Mouse (Mus musculus): ENCODE data around the gene Tmem161a. TPM values are rescaled to one million over a fixed set of nuclear protein-coding genes. Genes with fewer than 3 reads are reported as not detected.

Tmem161a gene
- polyA plus RNA-seq, 1 experiment from 2014 or later = 62.0 TPM

- Histone ChIP-seq H3K27me3 (replicated peaks) (no peaks in the 10 kb centered on the region), H3K4me3 (no peak overlapping the region), H3K9me3 (no peaks in the 10 kb centered on the region), H3K9ac (no peak overlapping the region), H3K4me2 (no peak overlapping the region), H3K4me1 (no peaks in the 10 kb centered on the region), H3K36me3 (replicated peaks) (no peaks in the 10 kb centered on the region; the same call in 1 of the 2 replicates), H3K27ac (no peak overlapping the region)
- no peak for ATAC-seq (replicated peaks)
- 80% methylated on average over 3 of the region's 3 CpGs for WGBS
These were observed 22.0 kb downstream of the Tmem161a start for GRCm38 (mm10) chr8:70194191-70194590.

- H3K27me3 ChIP-seq (replicated peaks) = no peaks in the 10 kb centered on the region
- no peak overlapping the region for H3K9ac ChIP-seq
- no peaks in the 10 kb centered on the region for H3K9me3 ChIP-seq
- no peaks in the 10 kb centered on the region; the same call in 1 of the 2 replicates for H3K36me3 ChIP-seq (replicated peaks)
- H3K4me1 ChIP-seq = no peaks in the 10 kb centered on the region
- no peak overlapping the region for H3K4me3 ChIP-seq
- WGBS = 77% methylated on average over 2 of the region's 2 CpGs
- no peak for ATAC-seq (replicated peaks)
- no peak overlapping the region for H3K27ac ChIP-seq
- no peak overlapping the region for H3K4me2 ChIP-seq
These were observed 23.6 kb downstream of the Tmem161a start for GRCm38 (mm10) chr8:70195762-70196161.

DNA sequence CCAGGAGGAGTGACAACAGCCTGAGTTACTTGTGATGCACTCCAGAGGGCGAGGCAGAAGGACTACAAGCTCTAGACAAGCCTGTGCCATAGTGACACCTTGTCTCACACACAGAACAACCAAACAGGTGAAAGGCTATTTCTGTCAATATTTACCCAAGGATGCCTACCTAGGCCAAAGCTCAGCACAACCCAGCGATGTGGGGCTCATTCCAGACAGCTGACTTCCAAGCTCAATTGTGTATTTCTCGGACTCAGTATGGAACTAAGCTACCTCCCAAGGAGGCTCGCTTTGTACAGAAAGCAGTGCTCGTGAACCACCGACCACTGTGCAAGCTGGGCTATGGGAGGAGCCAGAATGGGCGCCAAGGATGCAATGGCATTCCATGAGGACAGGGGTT is 25.4 kb downstream of the Tmem161a start:
- WGBS = 37% methylated on average over 7 of the region's 7 CpGs
- H3K36me3 ChIP-seq (replicated peaks) = no peaks in the 10 kb centered on the region
- H3K9me3 ChIP-seq = no peaks in the 10 kb centered on the region

GRCm38 (mm10) chr8:70200098-70200681 is 28.0 kb downstream of the Tmem161a start:
- Histone ChIP-seq H3K36me3 (replicated peaks) (no peaks in the 10 kb centered on the region), H3K9ac (no peak overlapping the region), H3K4me3 (no peak overlapping the region), H3K4me1 (no peaks in the 10 kb centered on the region), H3K27ac (no peak overlapping the region), H3K9me3 (no peaks in the 10 kb centered on the region), H3K4me2 (no peak overlapping the region), H3K27me3 (replicated peaks) (no peaks in the 10 kb centered on the region)
- WGBS = 76% methylated on average over 5 of the region's 5 CpGs
- ATAC-seq (replicated peaks) = 0 out of 2 replicates have a peak, but pooled peaks have one; percentile 32

More for the DNA sequence above, 25.4 kb downstream of the Tmem161a start:
- no peak overlapping the region for H3K4me3 ChIP-seq
- no peak overlapping the region for H3K4me2 ChIP-seq
- H3K27me3 ChIP-seq (replicated peaks) = no peaks in the 10 kb centered on the region
- ATAC-seq (replicated peaks) = no peak
- no peaks in the 10 kb centered on the region for H3K4me1 ChIP-seq
- H3K27ac ChIP-seq = no peak overlapping the region
- H3K9ac ChIP-seq = no peak overlapping the region

- Histone ChIP-seq H3K4me1 (no peaks in the 10 kb centered on the region), H3K27me3 (replicated peaks) (no peaks in the 10 kb centered on the region), H3K36me3 (replicated peaks) (no peaks in the 10 kb centered on the region), H3K4me3 (no peak overlapping the region), H3K27ac (no peak overlapping the region), H3K4me2 (no peak overlapping the region), H3K9me3 (no peaks in the 10 kb centered on the region), H3K9ac (no peak overlapping the region)
- 88% methylated on average over 3 of the region's 3 CpGs for WGBS
- ATAC-seq (replicated peaks) = no peak
These were observed 29.3 kb downstream of the Tmem161a start for GRCm38 (mm10) chr8:70201417-70201816.

DNA sequence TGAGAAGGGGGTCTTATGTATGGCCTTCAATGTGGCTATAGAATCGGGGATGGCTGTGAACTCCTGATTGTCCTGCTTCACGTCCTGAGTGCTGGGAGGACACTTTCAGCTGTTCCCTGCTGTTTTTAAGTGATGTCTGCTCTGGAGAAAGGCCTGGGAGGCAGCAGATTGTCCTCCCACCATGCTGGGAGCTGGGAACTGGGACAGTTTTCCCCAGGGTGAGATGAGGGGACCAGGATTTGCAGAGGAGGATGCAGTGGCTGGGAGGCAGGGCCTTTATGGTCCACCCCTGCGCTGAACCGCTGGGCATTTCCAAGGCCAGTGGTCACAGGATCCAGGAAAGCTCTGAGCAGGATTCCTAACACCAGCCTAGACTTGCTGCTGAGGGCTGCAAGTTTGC is 30.9 kb downstream of the Tmem161a start:
- Histone ChIP-seq H3K36me3 (replicated peaks) (no peaks in the 10 kb centered on the region), H3K4me2 (no peak overlapping the region), H3K27me3 (replicated peaks) (no peaks in the 10 kb centered on the region), H3K9me3 (no peaks in the 10 kb centered on the region), H3K4me3 (no peak overlapping the region), H3K9ac (no peak overlapping the region), H3K4me1 (no peaks in the 10 kb centered on the region), H3K27ac (no peak overlapping the region)
- 69% methylated on average over 4 of the region's 4 CpGs for WGBS
- ATAC-seq (replicated peaks) = no peak

DNA sequence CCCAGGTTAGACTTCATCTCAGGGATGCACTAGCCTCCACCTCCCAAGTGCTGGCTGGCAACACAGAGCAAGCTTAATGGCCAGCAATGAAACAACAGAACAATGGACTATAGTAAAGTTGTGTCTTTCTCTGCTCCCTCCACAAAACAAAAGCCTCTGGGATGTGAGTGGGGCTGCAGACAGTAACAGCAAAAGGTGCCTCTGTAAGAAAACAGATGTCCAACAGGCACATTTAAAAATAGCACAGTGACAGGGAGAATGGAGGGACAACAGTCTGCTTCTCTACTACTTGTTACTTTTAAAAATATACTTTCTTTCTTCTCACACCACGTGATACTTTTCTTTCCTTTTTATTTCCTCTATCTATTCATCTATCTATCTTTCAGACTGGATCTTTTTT is 32.6 kb downstream of the Tmem161a start:
- H3K36me3 ChIP-seq (replicated peaks) = no peaks in the 10 kb centered on the region
- 55% methylated on average over 1 of the region's 1 CpGs for WGBS
- H3K27ac ChIP-seq = no peak overlapping the region
- H3K4me2 ChIP-seq = no peak overlapping the region
- no peaks in the 10 kb centered on the region for H3K4me1 ChIP-seq
- H3K27me3 ChIP-seq (replicated peaks) = no peaks in the 10 kb centered on the region
- no peak overlapping the region for H3K4me3 ChIP-seq
- H3K9me3 ChIP-seq = no peaks in the 10 kb centered on the region
- no peak overlapping the region for H3K9ac ChIP-seq
- ATAC-seq (replicated peaks) = no peak

GRCm38 (mm10) chr8:70208130-70208529 is 36.0 kb downstream of the Tmem161a start:
- H3K4me1 ChIP-seq = peaks cover 21% of the 10 kb centered on the region
- no peaks in the 10 kb centered on the region for H3K36me3 ChIP-seq (replicated peaks)
- H3K9ac ChIP-seq = no peak overlapping the region
- H3K9me3 ChIP-seq = no peaks in the 10 kb centered on the region
- WGBS = 16% methylated on average over 1 of the region's 1 CpGs
- no peak overlapping the region for H3K4me3 ChIP-seq
- H3K27me3 ChIP-seq (replicated peaks) = peaks cover 12% of the 10 kb centered on the region
- H3K27ac ChIP-seq = no peak overlapping the region
- ATAC-seq (replicated peaks) = no peak
- H3K4me2 ChIP-seq = no peak overlapping the region

DNA sequence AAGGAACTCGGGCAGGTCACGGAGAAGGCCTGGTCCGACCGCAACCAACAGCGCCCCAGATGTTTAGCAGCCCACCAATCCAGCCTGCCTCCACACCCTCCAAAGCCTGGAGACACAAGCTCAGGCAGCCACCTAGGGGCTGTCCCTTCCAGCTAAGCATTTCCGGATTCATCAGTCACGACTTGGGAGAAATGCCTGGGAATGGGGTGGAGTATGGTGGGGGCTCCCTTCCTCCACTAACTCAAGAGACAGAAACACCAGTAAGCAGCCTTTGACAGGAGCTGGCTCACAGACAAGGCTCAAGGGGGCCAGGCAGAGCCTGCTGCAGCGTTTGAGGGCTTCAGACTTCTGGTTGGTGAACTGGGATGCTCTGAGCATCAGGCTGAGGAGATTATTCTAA is 38.4 kb downstream of the Tmem161a start:
- H3K27ac ChIP-seq = no peak overlapping the region

DNA sequence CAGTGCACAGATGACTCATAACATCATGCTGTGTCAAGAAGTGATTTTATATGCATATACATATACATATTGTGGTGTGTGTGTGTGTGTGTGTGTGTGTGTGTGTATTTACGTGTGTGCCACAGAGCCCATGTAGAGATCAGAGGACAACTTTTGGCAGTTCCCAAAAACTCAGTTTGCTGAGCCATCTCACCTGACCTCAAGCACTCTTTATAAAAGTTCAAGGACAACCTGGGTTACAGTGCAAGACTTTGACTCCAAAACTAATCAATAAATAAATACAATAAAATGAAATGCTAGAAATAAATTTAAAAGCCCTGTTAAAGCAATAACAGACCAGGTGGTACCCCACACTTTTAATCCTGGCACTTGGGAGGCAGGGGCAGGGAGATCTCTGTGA is 39.1 kb downstream of the Tmem161a start:
- Histone ChIP-seq H3K4me1 (peaks cover 23% of the 10 kb centered on the region), H3K27me3 (replicated peaks) (peaks cover 12% of the 10 kb centered on the region), H3K4me3 (peak overlapping the region; percentile 57), H3K4me2 (peak overlapping the region; percentile 92), H3K9ac (peak overlapping the region; percentile 59), H3K36me3 (replicated peaks) (no peaks in the 10 kb centered on the region), H3K27ac (peak overlapping the region; percentile 72; the same call in 1 of the 2 replicates), H3K9me3 (no peaks in the 10 kb centered on the region)
- WGBS = 69% methylated on average over 1 of the region's 1 CpGs
- ATAC-seq (replicated peaks) = no peak

More for the DNA sequence above, 38.4 kb downstream of the Tmem161a start:
- Histone ChIP-seq H3K9ac (no peak overlapping the region), H3K4me2 (no peak overlapping the region; the same call in 1 of the 2 replicates), H3K9me3 (no peaks in the 10 kb centered on the region), H3K27me3 (replicated peaks) (peaks cover 12% of the 10 kb centered on the region), H3K36me3 (replicated peaks) (no peaks in the 10 kb centered on the region), H3K4me3 (no peak overlapping the region), H3K4me1 (peaks cover 23% of the 10 kb centered on the region)
- WGBS = 29% methylated on average over 8 of the region's 8 CpGs
- ATAC-seq (replicated peaks) = no peak

DNA sequence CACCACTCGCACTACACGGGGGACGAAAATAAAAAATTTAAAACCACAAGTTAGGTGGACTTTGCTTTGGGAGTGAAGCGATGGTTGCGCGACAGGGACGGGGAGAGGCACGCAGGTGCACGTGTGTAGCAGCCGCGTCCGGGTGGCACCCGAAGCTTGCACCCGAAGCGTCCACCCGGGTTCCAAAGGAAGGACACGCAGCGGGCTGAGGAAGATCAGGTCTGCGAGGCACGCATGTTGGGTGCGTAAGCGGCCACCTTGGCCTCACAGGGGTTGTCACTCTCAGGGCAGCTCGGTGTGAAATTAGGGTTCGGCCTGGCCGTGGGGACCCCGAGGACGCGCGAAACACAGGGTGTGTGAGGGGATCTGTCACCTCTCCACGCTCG is 39.6 kb downstream of the Tmem161a start:
- no peak for ATAC-seq (replicated peaks)
- Histone ChIP-seq H3K27ac (peak overlapping the region; percentile 72; the same call in 1 of the 2 replicates), H3K4me2 (peak overlapping the region; percentile 92), H3K4me3 (peak overlapping the region; percentile 57), H3K4me1 (peaks cover 23% of the 10 kb centered on the region), H3K9ac (peak overlapping the region; percentile 59), H3K9me3 (no peaks in the 10 kb centered on the region), H3K27me3 (replicated peaks) (peaks cover 12% of the 10 kb centered on the region), H3K36me3 (replicated peaks) (no peaks in the 10 kb centered on the region)
- WGBS = 3% methylated on average over 31 of the region's 31 CpGs

GRCm38 (mm10) chr8:70212112-70213055 is 40.2 kb downstream of the Tmem161a start, which contains the start of gene Slc25a42:
Gene Slc25a42, minus strand, starts transcription at chr8:70212305.
- H3K27ac ChIP-seq = peak within 1 kb of the TSS; percentile 72
- H3K36me3 ChIP-seq (replicated peaks) = no peaks in the 10 kb centered on the region
- no peaks in the 10 kb centered on the region for H3K9me3 ChIP-seq
- WGBS = under 1% methylated on average over 66 of the region's 66 CpGs
- H3K4me1 ChIP-seq = peaks cover 23% of the 10 kb centered on the region
- peak within 1 kb of the TSS; percentile 92 for H3K4me2 ChIP-seq
- peak within 1 kb of the TSS; percentile 57 for H3K4me3 ChIP-seq
- peak within 1 kb of the TSS; percentile 59 for H3K9ac ChIP-seq
- H3K27me3 ChIP-seq (replicated peaks) = peaks cover 12% of the 10 kb centered on the region
- ATAC-seq (replicated peaks) = peak; percentile 99
